In genomic region chr10:40457116-40457515, GRCm38 (mm10) we compare ENCODE assay signal across 16 mouse cellular contexts.
DNase-seq lines count a peak whose midpoint lies in the region; TF ChIP-seq lines count a peak whose summit lies in the region.
"Had no signal": no experiment of that assay in that cellular context is flagged by ENCODE, and none has a peak within 500 bp of the region (broad histone marks: within the 10 kb centered on the region; RNA-seq: fewer than 3 reads in every experiment).

No protein-coding gene starts in this region.

- 0 out of 4 replicates have a peak, but pooled peaks of 1 of the 2 experiments have one; percentile 16 for TF ChIP-seq EP300 in MEL (IDR thresholded peaks at IDR 0.05; ENCODE audit: low read depth in 1 of 2, low read length in 2 of 2)

- no peak for TF ChIP-seq RAD21 in MEL (IDR thresholded peaks at IDR 0.05; ENCODE audit: low read depth, low read length)

- no peaks in the 10 kb centered on the region for H3K36me3 ChIP-seq in kidney, adult 2 months (ENCODE audit: control insufficient read depth, insufficient read depth, low read length)
- H3K36me3 ChIP-seq in MEL (ENCODE audit: control insufficient read depth in 1 of 2, insufficient read depth in 2 of 2, low read length in 2 of 2): peaks cover 0 to 7% of the 10 kb centered on the region in 2 experiments; a peak in 2 of 4 replicates
- H3K36me3 ChIP-seq: hindbrain, embryonic 15.5 days had no signal

- no peak for TF ChIP-seq POLR2A in kidney, adult 2 months (IDR thresholded peaks at IDR 0.05; ENCODE audit: low read depth, low read length)
- no peak for TF ChIP-seq POLR2A in MEL (IDR thresholded peaks at IDR 0.05; ENCODE audit: control insufficient read depth in 1 of 2, insufficient read depth in 1 of 2, low read depth in 1 of 2, low read length in 2 of 2, poor library complexity in 1 of 2)

- peak; percentile 63 for DNase-seq in kidney, adult 2 months
- DNase-seq in kidney, postnatal 14 days: no peak
- DNase-seq in left cerebral cortex, adult 2 months (ENCODE audit: extremely low spot score in 1 of 2, low spot score in 2 of 2): no peak
- no peak for DNase-seq in left cerebral cortex, adult 8-10 months (ENCODE audit: low spot score in 2 of 2)
- DNase-seq in MEL (ENCODE audit: low read depth, low spot score): peak; percentile 42
- no peak for DNase-seq in adrenal gland, postnatal 36 days
- DNase-seq: adrenal gland, postnatal 10 days; cerebellum, adult 18-20 months; cerebellum, adult 9-11 months; cerebellum, postnatal 36 days; gastrocnemius, postnatal 14 days; heart, postnatal 36 days had no signal

- no peaks in the 10 kb centered on the region for H3K27me3 ChIP-seq in kidney, adult 2 months (replicated peaks; ENCODE audit: control insufficient read depth, insufficient read depth, low read length)
- H3K27me3 ChIP-seq in MEL (ENCODE audit: control insufficient read depth in 1 of 2, insufficient read depth in 2 of 2, low read length in 2 of 2): no peaks in the 10 kb centered on the region
- H3K27me3 ChIP-seq: embryonic facial prominence, embryonic 13.5 days; forebrain, embryonic 12.5 days; heart, embryonic 13.5 days; hindbrain, embryonic 15.5 days had no signal

- H3K79me2 ChIP-seq in MEL (ENCODE audit: control insufficient read depth, insufficient read depth, low read length, poor library complexity): no peaks in the 10 kb centered on the region

- no peak for TF ChIP-seq CTCF in kidney, adult 2 months (conservative IDR thresholded peaks at IDR 0.05; ENCODE audit: insufficient read depth, insufficient read length, low read depth, low read length)
- no peak for TF ChIP-seq CTCF in left cerebral cortex, adult 2 months (IDR thresholded peaks at IDR 0.05)
- TF ChIP-seq CTCF in MEL (IDR thresholded peaks at IDR 0.05 in 2 of 3, conservative IDR thresholded peaks at IDR 0.05 in 1 of 3; ENCODE audit: control insufficient read depth in 1 of 3, insufficient read depth in 1 of 3, low read depth in 2 of 3, low read length in 3 of 3, poor library complexity in 1 of 3, severe bottlenecking in 1 of 3): no peak

- H3K9me3 ChIP-seq in MEL (replicated peaks; ENCODE audit: insufficient read depth, low read length): no peaks in the 10 kb centered on the region
- H3K9me3 ChIP-seq: embryonic facial prominence, embryonic 13.5 days; forebrain, embryonic 12.5 days; heart, embryonic 13.5 days; hindbrain, embryonic 15.5 days had no signal

- H3K27ac ChIP-seq in kidney, adult 2 months (ENCODE audit: insufficient read depth, low read depth, low read length): no peak overlapping the region
- 0 out of 2 replicates have a peak overlapping the region, but pooled peaks have one; percentile 5 for H3K27ac ChIP-seq in left cerebral cortex, adult 2 months
- H3K27ac ChIP-seq in MEL (ENCODE audit: control insufficient read depth, low read depth, low read length): no peak overlapping the region
- H3K27ac ChIP-seq: embryonic facial prominence, embryonic 13.5 days; forebrain, embryonic 12.5 days; heart, embryonic 13.5 days; hindbrain, embryonic 15.5 days had no signal

- WGBS in kidney, adult 2 months: 49% methylated on average over 1 of the region's 1 CpGs

- no peak overlapping the region for H3K4me3 ChIP-seq in kidney, adult 2 months (ENCODE audit: insufficient read depth, low read depth, low read length)
- no peak overlapping the region for H3K4me3 ChIP-seq in left cerebral cortex, adult 2 months
- no peak overlapping the region for H3K4me3 ChIP-seq in MEL (ENCODE audit: control insufficient read depth in 1 of 2, insufficient read depth in 1 of 2, low read depth in 2 of 2, low read length in 2 of 2)
- H3K4me3 ChIP-seq: embryonic facial prominence, embryonic 13.5 days; forebrain, embryonic 12.5 days; heart, embryonic 13.5 days; hindbrain, embryonic 15.5 days had no signal

- peaks cover 9% of the 10 kb centered on the region; the same call in 1 of the 2 replicates for H3K4me1 ChIP-seq in kidney, adult 2 months (ENCODE audit: control insufficient read depth, insufficient read depth, low read length)
- peaks cover 1 to 2% of the 10 kb centered on the region in 2 experiments; a peak in 1 of 4 replicates for H3K4me1 ChIP-seq in MEL (ENCODE audit: control insufficient read depth in 1 of 2, insufficient read depth in 2 of 2, low read length in 2 of 2)
- H3K4me1 ChIP-seq: embryonic facial prominence, embryonic 13.5 days; hindbrain, embryonic 15.5 days had no signal

- intact Hi-C loops in left cerebral cortex, adult 2 months (cut with DNase I): no loop called here

- H3K9ac ChIP-seq in MEL (ENCODE audit: control insufficient read depth, low read depth, low read length, poor library complexity, severe bottlenecking): no peak overlapping the region
- H3K9ac ChIP-seq: embryonic facial prominence, embryonic 13.5 days; forebrain, embryonic 12.5 days; heart, embryonic 13.5 days; hindbrain, embryonic 15.5 days had no signal

TF ChIP-seq in MEL, 35 proteins besides CTCF, POLR2A, EP300 and RAD21:
- no peak for TF ChIP-seq MAX (IDR thresholded peaks at IDR 0.05; ENCODE audit: low read length)
- no peak for TF ChIP-seq BHLHE40 (IDR thresholded peaks at IDR 0.05; ENCODE audit: borderline replicate concordance, low read depth, low read length)
- TF ChIP-seq CHD1 (IDR thresholded peaks at IDR 0.05; ENCODE audit: low read depth, low read length): no peak
- TF ChIP-seq UBTF (IDR thresholded peaks at IDR 0.05; ENCODE audit: borderline replicate concordance, insufficient read depth, low read depth, low read length): no peak
- no peak for TF ChIP-seq ETS1 (IDR thresholded peaks at IDR 0.05; ENCODE audit: low read depth, low read length)
- TF ChIP-seq RCOR1 (IDR thresholded peaks at IDR 0.05; ENCODE audit: low read depth, low read length): no peak
- no peak for TF ChIP-seq MAFK (IDR thresholded peaks at IDR 0.05; ENCODE audit: borderline replicate concordance, low read depth, low read length)
- no peak for TF ChIP-seq JUND (IDR thresholded peaks at IDR 0.05; ENCODE audit: low read depth, low read length)
- TF ChIP-seq TCF12 (IDR thresholded peaks at IDR 0.05; ENCODE audit: low read depth, low read length): no peak
- TF ChIP-seq TAL1 (IDR thresholded peaks at IDR 0.05; ENCODE audit: low read length): no peak
- no peak for TF ChIP-seq E2F4 (IDR thresholded peaks at IDR 0.05; ENCODE audit: borderline replicate concordance, low read depth, low read length)

Comparison
In these comparisons a context has a peak if more than half of its experiments do, and no peak if none do; other contexts are left out.
1. DNase-seq: peak in kidney, adult 2 months (single experiment) and MEL (single experiment); none in kidney, postnatal 14 days (single experiment), left cerebral cortex, adult 2 months (0 of 2), left cerebral cortex, adult 8-10 months (0 of 2) and adrenal gland, postnatal 36 days (0 of 2).